ENCODE assay signal across 22 mouse cellular contexts in genomic region chr7:75607248-75607647, GRCm38 (mm10).
DNase-seq lines count a peak whose midpoint lies in the region; ATAC-seq and TF ChIP-seq lines count a peak whose summit lies in the region.
"Had no signal": no experiment of that assay in that cellular context is flagged by ENCODE, and none has a peak within 500 bp of the region (broad histone marks: within the 10 kb centered on the region; RNA-seq: fewer than 3 reads in every experiment).

No protein-coding gene starts in this region.

- WGBS in heart, adult 2 months = 48% methylated on average over 3 of the region's 3 CpGs
- 34% methylated on average over 3 of the region's 3 CpGs for WGBS in heart, embryonic 13.5 days
- 29% methylated on average over 3 of the region's 3 CpGs for WGBS in heart, embryonic 16.5 days

- no peak for ATAC-seq in heart, embryonic 13.5 days (ENCODE audit: extremely low read depth, insufficient number of reproducible peaks, low FRiP score, low TSS enrichment)
- ATAC-seq in heart, embryonic 16.5 days (replicated peaks; ENCODE audit: extremely low read depth, insufficient read depth, low FRiP score) = no peak
- ATAC-seq: activated CD4-positive, CD25-positive, alpha-beta regulatory T cell, adult 4 months; forebrain, embryonic 16.5 days; hindbrain, embryonic 16.5 days; inflammation-experienced regulatory T-cells, adult 6 months; intestine, postnatal 0 days; Patski had no signal

- H3K4me2 ChIP-seq in heart, embryonic 13.5 days = peak overlapping the region; percentile 9; the same call in 1 of the 2 replicates
- no peak overlapping the region for H3K4me2 ChIP-seq in heart, embryonic 16.5 days (ENCODE audit: low read depth, low read length)
- H3K4me2 ChIP-seq: embryonic facial prominence, embryonic 13.5 days; forebrain, embryonic 12.5 days; hindbrain, embryonic 12.5 days had no signal

- H3K4me3 ChIP-seq in heart, adult 2 months = no peak overlapping the region
- no peak overlapping the region for H3K4me3 ChIP-seq in heart, embryonic 13.5 days
- no peak overlapping the region for H3K4me3 ChIP-seq in heart, embryonic 16.5 days (ENCODE audit: low read length)
- H3K4me3 ChIP-seq: embryonic facial prominence, embryonic 13.5 days; forebrain, embryonic 12.5 days; hindbrain, embryonic 12.5 days had no signal

- no peaks in the 10 kb centered on the region for H3K9me3 ChIP-seq in heart, embryonic 13.5 days
- H3K9me3 ChIP-seq in heart, embryonic 16.5 days (replicated peaks; ENCODE audit: control insufficient read depth, low read length) = no peaks in the 10 kb centered on the region
- H3K9me3 ChIP-seq: embryonic facial prominence, embryonic 13.5 days; forebrain, embryonic 12.5 days; hindbrain, embryonic 12.5 days had no signal

- intact Hi-C loops in heart, adult 2 months (cut with DNase I) = no loop called here

- H3K4me1 ChIP-seq in heart, adult 2 months (ENCODE audit: control insufficient read depth, insufficient read depth, low read length) = peaks cover 22% of the 10 kb centered on the region
- H3K4me1 ChIP-seq in heart, embryonic 13.5 days = peaks cover 50% of the 10 kb centered on the region
- peaks cover 45% of the 10 kb centered on the region for H3K4me1 ChIP-seq in heart, embryonic 16.5 days (ENCODE audit: control insufficient read depth, insufficient read depth, low read length)
- H3K4me1 ChIP-seq: forebrain, embryonic 12.5 days; hindbrain, embryonic 12.5 days had no signal

- no peaks in the 10 kb centered on the region for H3K27me3 ChIP-seq in heart, adult 2 months (ENCODE audit: control insufficient read depth, insufficient read depth, low read length)
- H3K27me3 ChIP-seq in heart, embryonic 13.5 days (replicated peaks) = no peaks in the 10 kb centered on the region
- H3K27me3 ChIP-seq in heart, embryonic 16.5 days (ENCODE audit: control insufficient read depth, insufficient read depth, low read length) = no peaks in the 10 kb centered on the region
- H3K27me3 ChIP-seq: CH12.LX; embryonic facial prominence, embryonic 13.5 days; forebrain, embryonic 12.5 days; hindbrain, embryonic 12.5 days; Patski had no signal

- TF ChIP-seq POLR2A in heart, adult 2 months (IDR thresholded peaks at IDR 0.05; ENCODE audit: insufficient read depth, low read depth, low read length) = no peak

- H3K79me2 ChIP-seq in heart, adult 2 months (replicated peaks; ENCODE audit: control insufficient read depth, insufficient read depth, low read length) = no peaks in the 10 kb centered on the region

- no peak overlapping the region for H3K9ac ChIP-seq in heart, adult 2 months (ENCODE audit: low read depth, low read length)
- H3K9ac ChIP-seq in heart, embryonic 13.5 days = no peak overlapping the region
- H3K9ac ChIP-seq in heart, embryonic 16.5 days (ENCODE audit: low read length) = no peak overlapping the region
- H3K9ac ChIP-seq: embryonic facial prominence, embryonic 13.5 days; forebrain, embryonic 12.5 days; hindbrain, embryonic 12.5 days had no signal

- H3K27ac ChIP-seq in heart, adult 2 months = peak overlapping the region; percentile 57
- H3K27ac ChIP-seq in heart, embryonic 13.5 days (replicated peaks) = peak overlapping the region; percentile 92
- H3K27ac ChIP-seq in heart, embryonic 16.5 days (ENCODE audit: low read length) = 0 out of 2 replicates have a peak overlapping the region, but pooled peaks have one; percentile 2
- H3K27ac ChIP-seq: embryonic facial prominence, embryonic 13.5 days; forebrain, embryonic 12.5 days; hindbrain, embryonic 12.5 days had no signal

- no peak for TF ChIP-seq EP300 in heart, adult 2 months (IDR thresholded peaks at IDR 0.05; ENCODE audit: insufficient read depth, low read depth, low read length)

- peaks cover 20% of the 10 kb centered on the region for H3K36me3 ChIP-seq in heart, adult 2 months (ENCODE audit: control insufficient read depth, insufficient read depth, low read length)
- peaks cover 53% of the 10 kb centered on the region for H3K36me3 ChIP-seq in heart, embryonic 13.5 days
- peaks cover 28% of the 10 kb centered on the region for H3K36me3 ChIP-seq in heart, embryonic 16.5 days (ENCODE audit: control insufficient read depth, insufficient read depth)

- TF ChIP-seq CTCF in heart, adult 2 months (IDR thresholded peaks at IDR 0.05) = no peak

- no peak for DNase-seq in heart, adult 2 months
- no peak for DNase-seq in heart, adult 18-20 months
- no peak for DNase-seq in heart, postnatal 4 days
- peak; percentile 42 for DNase-seq in skeletal muscle tissue, adult 2 months (ENCODE audit: low read depth, low spot score)
- DNase-seq: adrenal gland, postnatal 14 days; cerebellum, adult 18-20 months; cerebellum, adult 9-11 months; cerebellum, postnatal 36 days; gastrocnemius, postnatal 25 days; kidney, adult 8-10 months had no signal

Comparison
In these comparisons a context has a peak if more than half of its experiments do, and no peak if none do; other contexts are left out.
1. H3K27ac ChIP-seq: peak in every context shown above with its lines; median percentile 92 in heart, embryonic 13.5 days; 57 in heart, adult 2 months; 2 in heart, embryonic 16.5 days.